Mouse (Mus musculus) G1E (cell line): ENCODE measurements around the gene Tbl1x. TPM values are rescaled to one million over a fixed set of nuclear protein-coding genes. Genes with fewer than 3 reads are reported as not detected.

Source experiments
- ATAC-seq: 2 replicates; pipeline ENCODE4 v1.8.0; 2016; ENCODE audit warnings: mild to moderate bottlenecking; ENCODE audit not compliant: insufficient number of reproducible peaks, poor library complexity, low FRiP score, severe bottlenecking; ENCODE audit errors: extremely low read depth
- DNase-seq: peaks from one replicate; pipeline ENCODE4 v3.0.0; 2012; ENCODE audit warnings: low spot score
- H3K27me3 ChIP-seq: 2 replicates; pipeline ENCODE4 v1.6.1; 2012; ENCODE audit warnings: mild to moderate bottlenecking, low read length, inconsistent platforms; ENCODE audit not compliant: insufficient read depth
- H3K36me3 ChIP-seq: replicated peaks from 2 replicates; pipeline ENCODE3; 2012; ENCODE audit warnings: mild to moderate bottlenecking, inconsistent platforms
- H3K4me1 ChIP-seq: 2 replicates; pipeline ENCODE4 v1.6.1; 2012; ENCODE audit warnings: low read depth, low read length, inconsistent platforms, mixed read lengths; ENCODE audit not compliant: insufficient read depth
- H3K4me3 ChIP-seq: 2 replicates; pipeline ENCODE4 v1.5.1; 2012; ENCODE audit warnings: low read depth, mild to moderate bottlenecking, inconsistent platforms, low read length, moderate library complexity, mixed read lengths
- H3K9me3 ChIP-seq: replicated peaks from 2 replicates; pipeline ENCODE4 v1.6.1; 2012; ENCODE audit warnings: inconsistent platforms
- CTCF ChIP-seq: IDR thresholded peaks from 2 replicates; pipeline ENCODE4 v1.5.1; 2012; ENCODE audit warnings: low read depth, low read length, inconsistent platforms, mixed read lengths
- GATA1 ChIP-seq: IDR thresholded peaks from 2 replicates; pipeline ENCODE4 v1.6.1; 2012; ENCODE audit warnings: borderline replicate concordance, low read length, inconsistent platforms, mixed read lengths
- GATA2 ChIP-seq: IDR thresholded peaks from 2 replicates; pipeline ENCODE4 v1.6.1; 2012; ENCODE audit warnings: low read depth, low read length, inconsistent platforms, borderline replicate concordance
- POLR2AphosphoS5 ChIP-seq: IDR thresholded peaks from 2 replicates; pipeline ENCODE4 v1.6.1; 2012; ENCODE audit warnings: low read depth, low read length, inconsistent platforms; ENCODE audit not compliant: insufficient replicate concordance
- TAL1 ChIP-seq: conservative IDR thresholded peaks from 2 replicates; pipeline ENCODE4 v1.6.1; 2012; ENCODE audit warnings: low read depth, low read length, inconsistent platforms, mixed read lengths
- polyA plus RNA-seq: library from polyadenylated mRNA; stranded (reverse); fragments of >175 nt; gene quantifications from 2 replicates; pipeline ENCODE4 v1.2.3, GENCODE M21; 2012
- total RNA-seq, 2 experiments: library from RNA; stranded (forward) in 1 of 2; stranded (reverse) in 1 of 2; fragments of 200-1000 nt in 1 of 2; fragments of >200 nt in 1 of 2; fragmentation: Nextera tagmentation in 1 of 2; gene quantifications; 2 replicates each; pipeline ENCODE4 v1.2.3; 2014 to 2017

Tbl1x gene
- total and polyA plus RNA-seq, 3 experiments: 6.5 to 141 (median 45.3) TPM

DNA sequence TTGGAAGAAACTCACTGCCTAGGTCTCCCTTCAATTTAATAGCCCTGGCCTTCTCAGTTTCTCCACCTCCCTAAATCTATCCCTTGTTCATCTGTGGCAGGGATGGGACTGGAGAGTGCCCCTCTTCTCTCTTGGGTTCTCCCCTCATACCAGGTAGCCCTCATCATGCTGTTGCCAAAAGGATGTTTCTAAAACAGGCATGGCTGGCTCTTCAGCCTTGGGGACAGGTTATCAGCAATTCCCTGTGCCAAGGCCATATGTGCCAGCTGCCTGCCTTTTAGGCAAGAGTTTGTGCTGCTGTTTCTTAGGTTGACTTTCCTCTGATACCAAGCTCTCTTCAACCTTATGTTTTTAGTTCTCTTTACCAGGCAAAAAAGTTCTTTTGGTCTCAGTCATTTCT lies 39.6 kb downstream of the Tbl1x start:
- no peak overlapping the region for H3K4me3 ChIP-seq
- no peaks in the 10 kb centered on the region for H3K27me3 ChIP-seq
- H3K4me1 ChIP-seq: peaks cover 18% of the 10 kb centered on the region
- peaks cover 22% of the 10 kb centered on the region for H3K36me3 ChIP-seq
- DNase-seq (no peak), ATAC-seq (no peak)
- H3K9me3 ChIP-seq: no peaks in the 10 kb centered on the region
- TF ChIP-seq GATA1 (no peak), TAL1 (no peak), CTCF (no peak), POLR2AphosphoS5 (no peak), GATA2 (no peak)

GRCm38 (mm10) chrX:77551306-77551705 lies 40.5 kb downstream of the Tbl1x start:
- DNase-seq (no peak), ATAC-seq (no peak)
- peaks cover 10% of the 10 kb centered on the region; the same call in 1 of the 2 replicates for H3K4me1 ChIP-seq
- H3K36me3 ChIP-seq: peaks cover 22% of the 10 kb centered on the region
- TF ChIP-seq GATA2 (no peak), GATA1 (no peak), CTCF (no peak), TAL1 (no peak), POLR2AphosphoS5 (no peak)
- no peaks in the 10 kb centered on the region for H3K27me3 ChIP-seq
- H3K4me3 ChIP-seq: no peak overlapping the region
- H3K9me3 ChIP-seq: no peaks in the 10 kb centered on the region

DNA sequence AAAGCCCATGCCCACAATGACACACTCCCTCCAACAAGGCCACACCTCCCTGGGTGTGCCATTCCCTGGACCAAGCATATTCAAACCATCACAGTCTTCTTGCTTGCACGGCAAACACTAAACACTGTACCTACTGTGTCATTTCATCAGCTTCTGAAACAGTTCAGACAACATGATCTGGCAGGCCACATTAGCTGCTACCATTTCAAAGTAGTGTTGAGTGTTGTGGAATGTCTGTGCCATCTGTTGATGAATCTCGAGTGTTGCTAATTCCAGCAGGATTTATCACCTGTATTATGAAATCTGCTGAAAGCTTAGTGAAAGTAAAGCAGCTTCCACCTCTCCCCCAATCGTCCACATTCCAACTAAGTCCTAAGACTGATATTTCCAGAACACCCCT lies 41.3 kb downstream of the Tbl1x start:
- TF ChIP-seq CTCF (no peak), POLR2AphosphoS5 (no peak), GATA1 (no peak), TAL1 (no peak), GATA2 (no peak)
- Histone ChIP-seq H3K27me3 (no peaks in the 10 kb centered on the region), H3K36me3 (peaks cover 20% of the 10 kb centered on the region), H3K9me3 (no peaks in the 10 kb centered on the region), H3K4me3 (no peak overlapping the region), H3K4me1 (peaks cover 2% of the 10 kb centered on the region; the same call in 1 of the 2 replicates)
- no peak for DNase-seq
- ATAC-seq: no peak

DNA sequence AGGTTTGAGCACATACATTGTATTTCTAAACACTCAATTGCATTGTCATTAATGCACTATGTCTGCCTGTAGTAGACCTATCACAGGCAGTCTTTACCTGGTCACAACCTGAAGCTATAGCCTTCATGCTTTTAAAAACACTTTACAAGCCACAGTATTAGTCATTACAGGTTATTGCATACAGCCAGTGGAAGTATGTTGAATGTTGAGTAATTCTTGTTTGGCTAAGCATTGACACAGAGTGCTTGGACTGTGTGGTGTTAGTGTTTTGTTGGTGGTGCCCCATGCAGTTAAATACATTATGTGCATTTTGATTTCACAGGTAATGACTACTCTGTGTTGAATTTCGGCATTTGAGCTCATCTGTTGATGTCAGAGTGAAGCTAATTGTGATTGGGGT lies 45.2 kb downstream of the Tbl1x start:
- H3K9me3 ChIP-seq: peaks cover 4% of the 10 kb centered on the region; the same call in 1 of the 2 replicates
- TF ChIP-seq TAL1 (no peak), GATA1 (no peak), POLR2AphosphoS5 (no peak), GATA2 (no peak), CTCF (no peak)
- ATAC-seq: no peak

DNA sequence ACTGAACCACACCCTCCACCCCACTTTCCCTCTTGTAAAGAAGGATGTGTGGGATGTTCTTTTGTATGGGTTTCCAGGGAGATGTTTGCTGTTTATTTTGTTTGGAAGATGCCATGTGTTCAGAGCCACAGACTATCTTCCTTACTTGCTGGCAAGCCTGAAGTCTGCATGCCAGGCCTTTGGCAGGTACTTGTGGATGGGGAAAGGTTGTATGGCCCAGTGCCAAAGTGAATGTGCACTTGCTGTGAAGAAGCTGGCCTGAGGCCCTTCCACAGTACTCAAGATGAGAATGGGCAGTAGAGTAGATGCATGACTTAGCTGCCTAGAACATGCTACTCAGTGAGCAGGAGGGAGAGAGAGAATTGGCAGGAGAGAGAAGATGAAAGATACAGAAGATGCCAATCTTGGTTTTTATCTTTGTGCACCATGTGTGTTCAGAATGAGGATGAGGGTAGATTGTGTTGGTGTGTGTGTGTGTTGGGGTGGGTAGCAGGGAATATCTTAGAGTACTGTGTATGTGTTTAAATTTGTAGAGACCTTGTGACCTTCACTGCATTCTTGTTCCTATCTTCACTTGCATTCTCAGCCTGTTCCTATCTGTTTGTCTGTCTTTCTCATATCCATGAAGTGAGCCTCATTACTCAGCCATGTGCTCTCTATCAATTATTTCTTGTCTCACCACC lies 48.5 kb downstream of the Tbl1x start:
- peaks cover 11% of the 10 kb centered on the region for H3K36me3 ChIP-seq
- DNase-seq (no peak), ATAC-seq (peak; percentile 73)
- no peak overlapping the region for H3K4me3 ChIP-seq
- TF ChIP-seq TAL1: no peak
- no peak for TF ChIP-seq CTCF
- TF ChIP-seq GATA1: no peak
- TF ChIP-seq POLR2AphosphoS5: no peak
- no peak for TF ChIP-seq GATA2
- H3K27me3 ChIP-seq: no peaks in the 10 kb centered on the region
- H3K9me3 ChIP-seq: peaks cover 7% of the 10 kb centered on the region
- H3K4me1 ChIP-seq: peaks cover 5% of the 10 kb centered on the region; the same call in 1 of the 2 replicates

More for the DNA sequence above, 45.2 kb downstream of the Tbl1x start:
- Histone ChIP-seq H3K4me1 (no peaks in the 10 kb centered on the region), H3K4me3 (no peak overlapping the region), H3K27me3 (no peaks in the 10 kb centered on the region), H3K36me3 (peaks cover 12% of the 10 kb centered on the region)
- DNase-seq: no peak

DNA sequence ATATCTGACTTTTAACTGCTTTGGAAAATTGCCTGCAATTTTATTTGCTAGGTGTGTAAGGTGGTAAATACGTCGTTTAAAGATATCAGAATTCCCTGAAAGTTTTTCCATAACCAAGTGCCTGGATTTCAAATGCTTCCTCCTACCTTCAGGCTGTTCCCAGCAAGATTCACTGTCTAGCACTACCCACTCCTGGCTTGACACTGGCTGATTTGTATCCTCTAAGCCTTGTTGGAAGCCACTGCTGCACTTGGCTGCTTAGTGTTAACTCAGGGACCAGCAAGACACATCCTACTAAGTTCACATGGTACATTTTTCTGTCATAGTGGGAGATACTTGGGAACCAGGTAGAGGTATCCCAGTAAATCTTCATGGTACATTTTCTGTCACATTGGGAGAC lies 52.8 kb downstream of the Tbl1x start:
- Histone ChIP-seq H3K9me3 (peaks cover 7% of the 10 kb centered on the region), H3K4me3 (no peak overlapping the region), H3K4me1 (peaks cover 9% of the 10 kb centered on the region; the same call in 1 of the 2 replicates), H3K27me3 (no peaks in the 10 kb centered on the region), H3K36me3 (peaks cover 11% of the 10 kb centered on the region)
- TF ChIP-seq POLR2AphosphoS5: no peak
- TF ChIP-seq GATA1: no peak
- no peak for TF ChIP-seq GATA2
- no peak for TF ChIP-seq TAL1
- TF ChIP-seq CTCF: no peak
- ATAC-seq (no peak), DNase-seq (no peak)
